Mouse (Mus musculus) spleen, postnatal 10 days (tissue): Measurements from ENCODE around the gene Dolk.

ENCODE experiments used
- DNase-seq, 2 experiments: peaks; one replicate each; pipeline ENCODE4 v3.0.0; 2021 to 2022; ENCODE audit warnings: low spot score in 2 of 2

The Dolk gene

GRCm38 (mm10) chr2:30268371-30268770 lies 17.8 kb downstream of the Dolk start:
- DNase-seq = no peak

DNA sequence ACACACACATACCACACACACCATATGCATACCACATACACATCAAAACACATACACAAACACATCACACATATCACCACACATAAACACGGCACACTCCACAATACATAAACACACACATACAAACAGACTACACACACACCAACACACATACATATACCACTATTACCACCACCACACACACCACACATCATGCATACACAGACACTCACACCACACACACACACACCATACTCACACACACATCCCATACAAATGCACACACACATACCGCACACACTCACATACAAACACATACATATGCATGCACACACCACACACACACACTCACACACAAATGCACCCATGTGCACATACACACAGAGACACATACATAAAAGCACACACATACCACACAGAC lies 18.7 kb downstream of the Dolk start:
- no peak for DNase-seq

GRCm38 (mm10) chr2:30266392-30266941 lies 19.7 kb downstream of the Dolk start:
- DNase-seq = no peak

DNA sequence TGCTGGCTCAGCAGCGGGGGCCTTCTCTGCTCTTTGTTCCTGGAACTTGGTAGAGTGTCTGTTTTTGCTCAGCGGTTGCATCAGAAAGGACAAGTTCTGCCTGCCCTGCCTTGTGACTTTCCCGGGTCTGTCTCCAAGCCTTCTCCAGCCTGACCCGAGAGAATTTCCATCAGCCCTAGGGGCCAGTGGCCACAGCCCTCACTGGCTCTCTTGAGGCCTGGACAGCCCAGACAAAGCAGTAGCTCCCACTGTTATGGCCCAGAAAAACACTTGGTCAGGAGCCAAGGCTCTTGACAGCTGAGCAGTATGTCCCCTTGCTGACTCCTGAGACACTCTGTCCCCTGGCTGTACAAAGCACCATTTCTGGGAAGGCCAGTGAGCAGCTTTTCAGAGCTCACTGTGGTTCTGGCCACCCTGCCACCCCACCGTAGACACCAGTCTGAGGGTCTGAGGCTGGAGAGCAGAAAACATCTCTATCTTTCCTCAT lies 20.3 kb downstream of the Dolk start, which contains the start of gene Phyhd1:
TSS of gene Phyhd1 (plus strand) at position 437 of the 487 bp plus-strand sequence.
- no peak for DNase-seq

DNA sequence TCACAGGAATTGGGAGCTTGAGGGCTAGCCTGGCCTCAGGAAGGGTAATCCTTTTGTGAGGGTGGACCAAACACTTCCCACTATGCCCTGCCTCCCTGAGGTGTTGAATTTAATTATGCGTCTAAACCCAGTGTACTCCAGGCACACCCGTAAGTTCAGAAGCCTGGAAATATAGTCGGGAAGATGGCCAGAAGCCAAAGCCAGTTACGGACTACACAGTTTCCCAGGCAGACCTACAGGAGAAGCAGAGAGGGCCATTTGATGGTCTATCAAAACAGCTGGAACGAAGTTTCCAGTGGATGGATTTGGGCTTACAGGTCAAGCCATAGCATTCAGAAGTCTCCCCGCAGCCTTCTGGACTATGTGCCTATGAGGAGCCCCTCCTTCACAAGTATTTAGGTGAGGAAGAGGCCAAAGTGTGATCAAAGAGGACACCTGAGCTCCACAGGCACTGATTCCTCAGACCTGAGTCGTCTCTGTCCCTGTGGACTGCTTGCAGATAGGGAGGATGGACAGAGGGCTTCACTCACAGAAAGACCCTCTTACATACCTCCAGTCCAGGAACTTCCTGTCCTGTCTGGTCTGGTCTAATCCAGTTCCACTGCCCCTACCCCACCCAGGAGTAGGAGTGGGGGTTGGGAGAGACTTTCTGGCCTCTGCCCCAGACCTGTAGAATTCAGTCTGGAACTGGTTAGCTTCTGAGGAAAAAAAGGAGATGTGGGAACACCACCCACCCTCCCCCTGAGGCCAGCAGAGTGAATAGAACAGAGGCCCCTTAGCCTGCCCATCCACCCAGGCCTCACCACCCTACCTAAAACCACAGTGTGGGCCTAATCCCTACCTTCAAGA lies 21.2 kb downstream of the Dolk start:
- no peak for DNase-seq

DNA sequence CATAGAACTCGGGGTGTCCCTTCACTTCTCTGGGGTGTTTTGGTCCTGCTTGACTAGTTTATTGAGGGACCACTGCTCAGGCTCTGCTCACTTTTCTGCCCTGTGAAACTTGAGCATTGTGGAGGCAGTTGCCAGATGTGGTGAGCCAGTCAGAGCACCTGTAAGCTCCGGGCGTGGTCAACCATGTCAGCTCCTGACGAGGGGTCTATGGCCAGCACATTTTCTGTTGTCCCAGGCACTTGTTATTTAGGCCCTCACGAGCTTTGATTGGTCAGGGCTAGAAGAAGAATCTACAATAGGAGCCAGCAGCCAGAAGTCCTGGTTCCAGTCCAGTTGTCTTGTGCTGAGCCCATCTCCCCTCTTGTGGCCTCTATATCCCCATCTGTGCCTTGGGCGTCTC lies 22.3 kb downstream of the Dolk start:
- DNase-seq = no peak

- no peak for DNase-seq
These were observed 23.2 kb downstream of the Dolk start for GRCm38 (mm10) chr2:30262840-30263441.

GRCm38 (mm10) chr2:30261921-30262839 lies 24.0 kb downstream of the Dolk start:
- DNase-seq = no peak

- DNase-seq = no peak
These were observed 24.9 kb downstream of the Dolk start for GRCm38 (mm10) chr2:30261064-30261736.

DNA sequence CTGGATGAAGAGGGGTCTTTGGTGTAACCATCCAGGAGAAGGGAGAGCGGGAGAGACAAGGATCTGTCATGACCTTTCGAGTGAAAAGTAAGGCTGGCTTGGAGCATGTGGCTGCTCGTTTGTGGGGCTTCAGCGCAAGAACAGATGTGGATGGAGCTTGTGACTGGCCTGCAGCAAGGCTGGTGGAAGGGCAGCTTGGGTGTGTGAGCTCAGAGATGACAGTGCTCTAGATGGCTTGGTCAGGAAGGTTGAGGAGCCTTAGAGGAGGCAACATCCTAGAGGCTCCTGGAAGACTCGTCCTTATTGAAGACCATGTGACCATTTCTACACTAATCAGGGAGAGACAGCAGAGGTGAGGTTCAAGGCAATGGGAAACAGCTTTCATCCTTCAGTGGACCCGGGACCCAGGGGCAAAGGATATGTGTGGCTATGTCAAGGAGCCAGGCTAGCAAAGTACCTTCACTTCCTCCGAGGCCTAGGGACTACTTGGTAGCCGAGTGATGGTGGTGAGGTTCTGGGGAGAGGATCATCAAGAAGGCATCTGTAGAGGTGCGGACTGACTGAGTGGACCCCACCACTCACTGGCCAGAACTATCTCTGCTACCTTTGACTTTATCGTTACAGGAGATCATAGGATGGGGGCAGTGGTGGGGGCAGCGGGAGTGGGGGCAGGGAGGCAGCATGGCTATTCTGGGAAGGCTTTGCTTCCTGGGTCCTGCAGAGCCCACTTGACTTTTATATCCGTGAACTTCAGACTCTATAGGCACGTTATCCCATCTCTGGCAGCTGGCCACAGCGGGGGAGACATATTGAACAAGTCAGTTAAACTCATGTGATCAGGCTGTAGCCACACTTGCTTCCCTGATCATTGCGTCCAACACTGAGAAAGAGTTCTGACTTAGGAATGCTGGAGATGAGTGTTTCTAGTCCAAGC lies 26.7 kb downstream of the Dolk start:
- no peak for DNase-seq

DNA sequence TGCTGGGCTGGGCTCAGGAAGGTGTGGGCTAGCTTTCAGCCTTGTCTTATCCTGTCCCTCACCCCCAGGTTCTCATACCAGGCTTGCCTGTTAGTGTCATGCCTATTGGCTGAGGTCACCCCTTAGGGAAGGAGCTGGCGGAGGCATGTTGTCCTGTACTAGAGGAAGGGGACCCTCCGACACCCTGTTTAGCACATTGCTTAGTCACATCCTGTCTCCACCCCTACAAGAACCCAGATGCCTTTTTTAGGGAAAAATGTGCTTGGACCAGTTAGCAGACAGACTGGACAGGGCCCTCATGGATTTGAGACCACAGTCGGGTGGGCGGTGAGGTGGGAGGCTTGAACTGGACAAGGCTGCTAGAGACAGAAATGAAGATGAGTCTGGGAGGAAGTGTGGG lies 27.5 kb downstream of the Dolk start:
- DNase-seq = no peak

DNA sequence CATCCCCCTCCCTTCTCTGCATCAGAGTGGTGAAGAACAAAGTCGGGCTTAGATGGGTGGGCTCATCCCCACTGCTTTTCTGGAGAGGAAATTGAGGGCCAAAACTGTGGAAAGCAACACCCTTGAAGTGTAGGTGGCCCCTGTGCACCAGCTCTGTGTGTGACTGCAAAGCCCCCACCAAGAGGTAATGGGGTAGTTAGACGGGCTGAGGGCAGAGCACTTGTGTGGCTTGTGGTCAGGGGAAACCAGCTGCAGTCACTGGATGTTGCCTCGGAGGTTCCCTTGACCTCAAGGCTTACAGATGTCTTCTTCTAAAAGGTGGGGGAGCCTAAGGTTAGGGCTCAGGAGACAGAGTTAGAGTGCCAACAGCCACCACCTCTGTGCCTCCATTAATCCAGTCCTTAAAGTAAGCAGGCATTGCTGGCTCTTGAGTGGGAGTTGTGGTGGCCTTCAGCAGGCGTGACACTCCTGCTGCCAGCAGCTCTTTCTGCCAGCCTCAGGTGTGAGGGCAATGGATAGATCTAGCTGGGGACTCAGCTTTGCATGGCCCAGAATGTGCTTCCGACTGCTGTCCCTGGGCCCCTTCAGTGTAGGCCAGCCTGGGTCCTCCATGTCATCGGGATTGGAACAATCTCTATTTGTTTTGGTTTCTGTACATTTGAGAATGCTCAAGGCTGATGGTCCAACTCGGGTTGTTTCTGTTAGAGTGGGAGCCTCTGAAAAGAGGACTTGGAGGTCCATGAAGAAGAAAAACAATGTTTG lies 28.3 kb downstream of the Dolk start:
- no peak for DNase-seq

DNA sequence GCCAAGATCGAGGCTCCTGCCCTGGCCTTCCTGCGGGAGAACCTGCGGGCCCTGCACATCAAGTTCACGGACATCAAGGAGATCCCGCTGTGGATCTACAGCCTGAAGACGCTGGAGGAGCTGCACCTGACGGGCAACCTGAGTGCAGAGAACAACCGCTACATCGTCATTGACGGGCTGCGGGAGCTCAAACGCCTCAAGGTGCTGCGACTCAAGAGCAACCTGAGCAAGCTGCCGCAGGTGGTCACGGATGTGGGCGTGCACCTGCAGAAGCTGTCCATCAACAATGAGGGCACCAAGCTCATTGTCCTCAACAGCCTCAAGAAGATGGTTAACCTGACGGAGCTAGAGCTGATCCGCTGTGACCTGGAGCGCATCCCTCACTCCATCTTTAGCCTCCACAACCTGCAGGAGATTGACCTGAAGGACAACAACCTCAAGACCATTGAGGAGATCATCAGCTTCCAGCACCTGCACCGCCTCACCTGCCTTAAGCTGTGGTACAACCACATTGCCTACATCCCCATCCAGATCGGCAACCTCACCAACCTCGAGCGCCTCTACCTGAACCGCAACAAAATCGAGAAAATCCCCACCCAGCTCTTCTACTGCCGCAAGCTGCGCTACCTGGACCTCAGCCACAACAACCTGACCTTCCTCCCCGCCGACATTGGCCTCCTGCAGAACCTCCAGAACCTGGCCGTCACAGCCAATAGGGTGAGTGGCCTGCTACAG lies 29.4 kb downstream of the Dolk start:
- no peak for DNase-seq

DNA sequence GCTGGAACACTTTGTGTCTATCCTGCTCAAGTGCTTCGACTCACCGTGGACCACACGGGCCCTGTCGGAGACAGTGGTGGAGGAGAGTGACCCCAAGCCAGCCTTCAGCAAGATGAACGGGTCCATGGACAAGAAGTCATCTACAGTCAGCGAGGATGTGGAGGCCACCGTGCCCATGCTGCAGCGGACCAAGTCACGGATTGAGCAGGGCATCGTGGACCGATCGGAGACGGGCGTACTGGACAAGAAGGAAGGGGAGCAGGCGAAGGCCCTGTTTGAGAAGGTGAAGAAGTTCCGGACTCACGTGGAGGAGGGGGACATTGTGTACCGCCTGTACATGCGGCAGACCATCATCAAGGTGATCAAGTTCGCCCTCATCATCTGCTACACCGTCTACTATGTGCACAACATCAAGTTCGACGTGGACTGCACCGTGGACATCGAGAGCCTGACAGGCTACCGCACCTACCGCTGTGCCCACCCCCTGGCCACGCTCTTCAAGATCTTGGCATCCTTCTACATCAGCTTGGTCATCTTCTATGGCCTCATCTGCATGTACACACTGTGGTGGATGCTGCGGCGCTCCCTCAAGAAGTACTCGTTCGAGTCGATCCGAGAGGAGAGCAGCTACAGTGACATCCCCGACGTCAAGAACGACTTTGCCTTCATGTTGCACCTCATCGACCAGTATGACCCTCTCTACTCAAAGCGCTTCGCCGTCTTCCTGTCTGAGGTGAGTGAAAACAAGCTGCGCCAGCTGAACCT lies 30.3 kb downstream of the Dolk start:
- DNase-seq = no peak

DNA sequence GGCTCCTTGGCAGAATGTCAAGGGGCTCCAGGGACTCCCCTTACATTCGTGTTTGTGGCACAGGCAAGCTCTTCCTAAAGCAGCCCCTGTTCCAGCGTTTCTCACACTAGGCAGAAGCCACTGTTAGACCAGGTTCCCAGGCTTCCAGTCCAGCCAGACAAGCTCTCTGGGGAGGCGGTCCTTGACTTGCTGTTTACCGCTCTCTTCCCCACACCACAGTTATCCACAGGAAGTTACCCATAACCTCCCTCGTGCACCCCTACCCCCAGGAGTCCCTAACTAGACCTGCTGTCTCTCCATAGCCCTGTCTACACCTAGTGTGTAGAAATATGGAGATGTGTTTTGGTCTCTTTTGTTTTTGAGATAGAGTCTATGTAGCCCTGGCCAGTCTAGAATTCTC lies 32.3 kb downstream of the Dolk start:
- no peak for DNase-seq

DNA sequence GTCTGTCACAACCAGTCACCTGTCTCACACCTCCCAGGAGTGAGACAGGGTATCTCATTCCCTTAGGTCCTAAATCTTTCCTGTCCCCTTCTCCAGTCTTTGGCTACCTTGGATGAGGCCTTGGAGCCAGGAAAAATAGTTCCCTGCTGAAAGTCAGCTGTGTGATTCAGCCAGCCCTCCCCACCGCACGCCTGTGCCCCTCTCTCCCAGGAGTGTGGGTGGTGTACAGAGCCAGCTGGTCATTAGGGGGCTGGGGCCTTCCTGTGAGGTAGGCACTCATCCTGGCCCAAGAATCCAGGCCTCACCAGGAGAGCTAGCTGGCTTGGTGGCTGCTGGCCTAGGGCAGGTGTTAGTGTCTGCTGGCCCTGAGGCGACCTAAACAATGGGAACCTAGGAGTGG lies 33.6 kb downstream of the Dolk start:
- DNase-seq = no peak

- peak; percentile 40 to 78 for DNase-seq
These were observed 34.6 kb downstream of the Dolk start for GRCm38 (mm10) chr2:30251417-30252104.
